Mouse (Mus musculus) embryo, embryonic 9.5 days (tissue): ENCODE results near the gene Mxd4.

Experiments
- DNase-seq: peaks from one replicate; pipeline ENCODE4 v3.0.0-alpha.2; 2017; ENCODE audit errors: extremely low spot score

Gene Mxd4

DNA sequence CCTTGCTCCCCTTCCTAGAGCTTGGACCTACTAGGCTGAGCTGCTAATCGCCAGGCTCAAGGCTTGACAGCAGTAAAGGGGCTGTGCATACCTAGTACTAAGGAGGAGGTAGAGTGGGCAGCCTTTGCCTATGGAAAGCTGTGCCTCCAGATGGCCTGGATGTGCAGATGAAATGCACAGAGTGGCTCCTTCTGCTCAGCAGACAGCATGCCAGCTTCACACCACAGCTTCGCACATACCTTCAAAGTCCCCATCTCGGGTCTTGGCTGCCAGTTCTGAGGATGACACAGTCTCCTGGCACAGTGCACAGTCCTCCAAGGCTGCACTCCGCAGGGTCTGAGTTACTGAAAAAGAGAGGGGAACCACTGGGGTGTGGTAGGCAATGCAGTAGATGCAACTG is 9.7 kb upstream of the Mxd4 start:
- no peak for DNase-seq

DNA sequence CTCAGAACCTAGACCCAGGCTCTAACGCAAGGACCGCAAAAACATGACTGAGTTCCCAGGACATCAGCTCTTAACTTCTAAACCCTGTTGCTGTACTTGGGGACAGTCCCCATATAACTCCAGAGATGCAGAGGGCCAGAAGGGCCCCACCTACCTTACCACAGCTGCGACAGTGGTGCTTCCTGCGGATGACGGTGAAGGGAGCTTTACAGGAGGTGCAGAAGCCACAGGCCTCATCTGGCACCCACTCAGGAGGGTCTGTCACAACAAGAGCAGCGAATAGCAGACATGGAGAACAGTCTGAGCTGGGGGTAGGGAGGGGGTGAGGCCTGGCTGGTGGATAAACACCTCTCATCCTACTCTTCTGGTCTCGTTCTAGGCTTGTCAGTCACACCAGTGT is 8.9 kb upstream of the Mxd4 start:
- DNase-seq = no peak

- no peak for DNase-seq
Observed at GRCm38 (mm10) chr5:34195786-34196185, 8.3 kb upstream of the Mxd4 start.

GRCm38 (mm10) chr5:34194975-34195662 is 7.6 kb upstream of the Mxd4 start:
- DNase-seq = no peak

DNA sequence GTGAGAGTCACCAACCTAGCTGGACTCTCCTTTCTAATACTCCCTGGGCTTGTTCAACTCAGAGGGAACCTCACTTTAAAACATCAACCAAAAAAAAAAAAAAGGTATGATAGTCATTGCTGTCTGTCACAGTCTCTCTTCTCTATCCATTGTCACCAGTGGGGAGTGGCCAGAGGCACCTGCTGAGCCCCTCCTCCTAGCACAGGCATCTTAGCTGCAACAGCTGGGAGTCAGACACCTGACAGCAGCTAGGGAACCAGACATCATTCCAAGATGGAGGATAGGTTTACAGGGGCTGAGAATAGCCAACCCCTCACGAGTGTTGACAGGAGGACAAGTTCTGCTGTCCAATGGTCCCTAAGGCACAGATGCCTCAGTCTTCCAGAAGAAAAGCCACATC is 6.9 kb upstream of the Mxd4 start:
- no peak for DNase-seq

GRCm38 (mm10) chr5:34191843-34192242 is 4.3 kb upstream of the Mxd4 start:
- no peak for DNase-seq

GRCm38 (mm10) chr5:34191021-34191420 is 3.5 kb upstream of the Mxd4 start:
- DNase-seq = no peak

- DNase-seq = no peak
Observed at GRCm38 (mm10) chr5:34189521-34189920, 2.0 kb upstream of the Mxd4 start.

DNA sequence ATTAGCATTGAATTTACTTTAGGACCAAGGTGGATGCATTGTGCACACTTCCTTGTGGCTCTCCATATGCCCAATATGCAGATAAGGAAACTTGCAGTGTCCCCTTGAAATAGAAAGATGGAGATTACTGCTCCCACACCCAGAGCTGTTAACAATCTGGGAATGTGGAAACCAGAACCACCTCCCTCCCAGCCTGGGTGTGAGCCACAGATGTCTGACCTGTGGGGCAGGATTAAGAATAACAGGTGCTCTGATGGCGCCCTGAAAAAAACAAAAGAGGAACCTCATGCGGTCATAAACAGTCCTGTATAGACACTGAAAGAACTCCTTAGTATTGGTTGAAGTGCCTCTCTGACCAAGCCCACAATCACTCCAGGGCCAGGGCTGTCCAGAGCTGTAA is 1.3 kb upstream of the Mxd4 start:
- DNase-seq = no peak

DNA sequence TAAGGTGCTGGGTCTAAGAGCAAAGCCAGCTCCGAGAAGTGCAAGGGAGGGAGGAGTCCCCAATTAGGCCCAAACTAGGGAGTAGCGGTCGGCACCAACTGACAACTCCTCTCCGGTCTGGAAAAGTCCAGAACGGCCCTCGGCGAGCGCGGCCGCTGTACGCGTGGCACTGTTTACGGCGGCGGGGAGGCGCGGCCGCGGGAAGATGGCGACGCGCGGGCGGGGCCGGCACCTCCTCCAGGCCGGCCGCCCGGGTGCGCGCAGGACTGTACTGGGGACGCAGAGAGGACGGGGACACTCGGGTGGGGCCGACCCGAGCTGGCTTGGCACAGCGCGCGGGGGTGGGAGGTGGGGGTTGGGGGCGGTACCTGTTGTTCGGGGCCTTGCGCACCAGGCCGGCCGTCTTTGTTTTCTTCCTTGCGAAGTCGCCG is 544 bp downstream of the Mxd4 start:
- DNase-seq = peak; percentile 36

DNA sequence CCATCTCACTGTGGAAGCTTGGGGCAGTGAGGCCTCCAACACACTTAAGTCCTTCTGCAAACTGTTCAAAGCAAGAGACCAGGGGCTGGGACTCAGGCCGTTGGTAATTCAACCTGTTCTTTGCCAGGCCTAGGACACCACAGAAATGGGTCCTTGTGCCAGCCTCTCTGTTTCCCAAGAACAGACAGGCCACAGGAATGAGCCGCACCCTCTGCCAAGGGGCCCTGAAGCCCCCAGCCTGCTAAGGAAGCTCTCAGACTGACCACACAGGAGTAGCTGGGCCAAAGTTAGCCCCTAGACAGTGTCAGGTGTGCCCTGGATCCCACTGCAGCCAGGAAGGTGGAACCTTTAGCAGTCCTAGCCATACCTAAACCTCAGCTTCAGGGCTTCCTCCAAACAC is 1.1 kb downstream of the Mxd4 start:
- no peak for DNase-seq

DNA sequence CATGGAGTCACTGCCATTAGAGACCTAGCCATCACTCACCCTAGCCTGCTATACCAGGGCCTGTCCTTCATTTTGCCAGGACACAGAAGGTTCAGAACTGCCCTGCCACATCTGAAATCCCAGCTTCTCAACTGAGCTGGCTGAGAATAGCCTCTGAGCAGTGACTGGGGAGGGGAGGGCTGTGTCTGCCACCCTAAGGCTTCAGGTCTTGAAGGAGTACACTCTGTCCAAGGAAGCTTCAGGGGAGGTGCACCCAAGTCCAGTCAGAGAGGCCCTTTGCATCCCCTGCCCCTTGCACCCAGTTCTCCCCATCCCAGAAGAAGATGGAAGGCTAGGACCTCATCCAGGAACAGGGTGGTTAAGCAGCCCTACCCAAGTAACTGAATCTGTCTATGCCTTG is 1.7 kb downstream of the Mxd4 start:
- DNase-seq = no peak

- no peak for DNase-seq
Observed at GRCm38 (mm10) chr5:34185051-34185580, 2.4 kb downstream of the Mxd4 start.

DNA sequence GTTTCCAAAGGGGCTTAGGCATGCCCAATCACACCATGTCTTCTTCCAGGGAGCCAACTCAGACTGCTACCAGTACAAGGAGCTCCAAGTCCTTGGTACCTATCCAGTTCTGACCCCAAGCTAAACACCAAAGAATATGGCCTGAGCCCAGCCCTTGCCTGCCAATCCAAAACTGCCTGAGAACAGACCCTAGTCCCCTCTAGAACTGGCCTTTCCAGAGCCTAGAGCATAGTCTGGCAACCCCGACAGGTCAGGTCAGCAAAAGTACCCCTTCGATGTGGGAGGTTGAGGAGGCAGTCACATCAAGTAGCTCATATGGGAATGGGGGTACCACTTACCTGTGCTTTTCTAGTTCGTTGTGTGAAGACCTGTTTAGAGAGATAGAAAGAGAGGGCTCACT is 3.5 kb downstream of the Mxd4 start:
- no peak for DNase-seq

DNA sequence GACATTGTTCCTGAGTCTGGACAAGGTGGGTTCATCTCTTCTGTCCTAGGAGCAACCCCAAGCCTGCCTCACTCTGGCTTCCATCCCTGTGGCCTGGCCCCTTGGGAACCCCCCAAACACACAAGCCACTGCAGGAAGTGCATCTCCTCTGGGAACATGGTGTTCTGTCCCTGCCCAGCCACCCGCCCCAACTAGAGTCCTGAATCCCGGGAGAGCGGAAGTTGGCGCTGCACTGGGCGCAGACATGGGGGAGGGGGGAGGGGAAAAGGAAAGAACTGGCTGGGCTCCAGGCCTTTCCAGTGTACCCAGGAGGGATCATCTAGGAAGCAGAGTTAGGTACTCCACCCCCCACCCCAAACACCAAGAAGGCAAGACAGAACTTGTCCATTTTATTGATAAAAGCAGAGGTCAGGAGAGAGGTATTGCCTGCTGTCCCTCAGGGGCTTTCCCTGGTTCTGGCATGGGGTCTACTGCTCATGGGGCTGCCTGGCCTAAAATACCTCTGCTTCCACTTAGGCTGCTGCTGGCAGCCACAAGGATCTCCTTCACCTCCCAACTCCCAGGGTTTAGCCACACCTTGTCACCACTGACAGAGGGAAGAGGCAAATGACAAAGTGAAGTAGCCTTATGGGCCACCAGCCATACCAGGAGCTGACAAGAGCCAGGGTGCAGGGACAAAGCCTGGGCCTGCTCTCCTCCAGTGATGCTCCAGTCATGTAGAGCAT is 4.2 kb downstream of the Mxd4 start:
- no peak for DNase-seq

DNA sequence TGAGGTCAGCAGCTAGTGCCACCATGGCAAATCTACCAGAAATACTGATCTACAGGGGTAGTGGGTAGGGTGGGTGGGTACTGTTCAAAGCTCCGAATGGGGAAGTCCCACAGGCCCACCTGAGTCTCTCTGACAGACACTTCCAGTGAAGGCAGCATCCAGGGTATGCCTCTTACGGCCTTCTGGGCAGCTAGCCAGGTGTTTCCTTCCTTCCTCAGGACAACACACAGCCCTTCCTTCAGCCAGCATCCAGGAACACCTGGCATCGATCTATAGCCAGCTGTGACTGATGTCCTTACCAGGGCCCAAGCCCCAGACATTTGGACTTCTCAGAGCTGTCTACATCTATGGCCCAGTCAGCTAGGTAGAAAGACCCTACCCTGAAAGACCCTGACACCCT is 5.0 kb downstream of the Mxd4 start:
- DNase-seq = no peak

DNA sequence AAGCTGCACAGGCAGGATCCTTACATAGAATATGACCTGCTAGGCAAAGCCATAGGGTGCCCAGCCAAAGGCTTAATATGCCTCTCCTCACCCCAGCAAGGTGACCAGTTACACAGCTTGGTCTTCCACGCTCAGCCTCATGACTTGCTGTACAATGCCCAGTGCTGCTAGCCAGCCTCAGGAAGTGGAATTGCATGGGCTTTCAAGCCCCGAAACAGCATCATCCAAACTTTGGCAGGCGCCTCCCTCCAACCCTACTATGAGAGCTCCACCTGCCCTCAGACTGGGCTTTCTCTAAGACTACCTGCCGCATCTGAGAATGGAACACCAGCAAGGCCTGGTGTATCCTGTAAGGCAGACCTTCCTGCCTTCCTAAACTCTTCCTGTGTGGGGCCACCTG is 9.7 kb downstream of the Mxd4 start:
- DNase-seq = no peak

DNA sequence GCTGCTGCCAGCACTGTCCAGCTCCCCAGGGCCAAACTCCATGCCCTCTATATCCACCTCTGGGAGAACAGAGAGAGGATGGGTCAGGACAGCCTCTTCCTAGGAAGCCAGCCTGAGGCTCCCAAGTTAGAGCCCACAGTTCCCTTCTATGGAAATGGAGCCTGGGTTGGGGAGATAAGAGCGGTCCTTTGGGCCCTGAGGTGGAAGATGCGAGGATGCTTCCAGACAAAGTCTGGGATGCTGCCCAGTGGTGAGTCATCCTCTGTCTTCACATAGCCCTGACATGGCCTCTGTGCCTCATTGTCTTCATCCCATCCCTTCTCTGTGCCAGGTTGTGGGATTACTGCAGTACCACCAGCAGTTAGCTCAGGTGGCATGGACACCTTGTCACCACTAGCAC is 10.4 kb downstream of the Mxd4 start:
- no peak for DNase-seq

- DNase-seq = no peak
Observed at GRCm38 (mm10) chr5:34176691-34177090, 10.8 kb downstream of the Mxd4 start.

GRCm38 (mm10) chr5:34175403-34175694 is 12.2 kb downstream of the Mxd4 start:
- no peak for DNase-seq

- DNase-seq = no peak
Observed at GRCm38 (mm10) chr5:34174550-34175402, 12.7 kb downstream of the Mxd4 start.

GRCm38 (mm10) chr5:34174021-34174420 is 13.5 kb downstream of the Mxd4 start:
- no peak for DNase-seq

GRCm38 (mm10) chr5:34170726-34171125 is 16.8 kb downstream of the Mxd4 start:
- DNase-seq = no peak
